Mouse (Mus musculus) megakaryocyte progenitor cell, adult 5-6 weeks (primary cell): ENCODE results near the gene Sh3glb1. TPM values are rescaled to one million over a fixed set of nuclear protein-coding genes. Genes with fewer than 3 reads are reported as not detected.

Experiments used
- ATAC-seq: replicated peaks from 2 replicates; pipeline ENCODE4 v1.8.0; 2016; ENCODE audit warnings: mild to moderate bottlenecking, moderate TSS enrichment, inconsistent platforms; ENCODE audit not compliant: poor library complexity
- total RNA-seq, 2 experiments: library from RNA; stranded (forward) in 1 of 2; stranded (reverse) in 1 of 2; fragments of 157-497, 149-512 nt in 1 of 2; fragments of 200-1000 nt in 1 of 2; gene quantifications; 2 replicates each; pipeline versions ENCODE4 v1.2.3 to v1.2.4; 2015 to 2017

The Sh3glb1 gene
- total RNA-seq, 2 experiments from 2014 or later, result 25.5 to 70.0 TPM

GRCm38 (mm10) chr3:144715901-144716300, 4.2 kb downstream of the Sh3glb1 start:
- no peak for ATAC-seq

- no peak for ATAC-seq
Measured at GRCm38 (mm10) chr3:144715033-144715432, 5.1 kb downstream of the Sh3glb1 start.

- ATAC-seq, result no peak
Measured at GRCm38 (mm10) chr3:144714606-144715005, 5.5 kb downstream of the Sh3glb1 start.

GRCm38 (mm10) chr3:144714126-144714525, 6.0 kb downstream of the Sh3glb1 start:
- ATAC-seq, result no peak

GRCm38 (mm10) chr3:144711607-144712206, 8.4 kb downstream of the Sh3glb1 start:
- ATAC-seq, result no peak

GRCm38 (mm10) chr3:144708612-144709011, 11.5 kb downstream of the Sh3glb1 start:
- ATAC-seq, result no peak

GRCm38 (mm10) chr3:144703959-144704358, 16.2 kb downstream of the Sh3glb1 start:
- peak; percentile 84 for ATAC-seq

GRCm38 (mm10) chr3:144698790-144699433, 21.2 kb downstream of the Sh3glb1 start:
- ATAC-seq, result no peak

- ATAC-seq, result peak; percentile 41
Measured at GRCm38 (mm10) chr3:144697942-144698341, 22.2 kb downstream of the Sh3glb1 start.

- peak; percentile 42 for ATAC-seq
Measured at GRCm38 (mm10) chr3:144697154-144697553, 23.0 kb downstream of the Sh3glb1 start.

GRCm38 (mm10) chr3:144694941-144695340, 25.2 kb downstream of the Sh3glb1 start:
- ATAC-seq, result no peak

GRCm38 (mm10) chr3:144694040-144694439, 26.1 kb downstream of the Sh3glb1 start:
- peak; percentile 28 for ATAC-seq

GRCm38 (mm10) chr3:144692052-144692451, 28.1 kb downstream of the Sh3glb1 start:
- ATAC-seq, result peak; percentile 63

- ATAC-seq, result peak; percentile 95
Measured at GRCm38 (mm10) chr3:144689236-144689635, 30.9 kb downstream of the Sh3glb1 start.

GRCm38 (mm10) chr3:144688284-144688683, 31.9 kb downstream of the Sh3glb1 start:
- ATAC-seq, result no peak

GRCm38 (mm10) chr3:144687618-144688017, 32.5 kb downstream of the Sh3glb1 start:
- no peak for ATAC-seq

- no peak for ATAC-seq
Measured at GRCm38 (mm10) chr3:144686146-144686545, 34.0 kb downstream of the Sh3glb1 start.

- peak; percentile 77 for ATAC-seq
Measured at GRCm38 (mm10) chr3:144683136-144683814, 36.9 kb downstream of the Sh3glb1 start.

GRCm38 (mm10) chr3:144681542-144681941, 38.6 kb downstream of the Sh3glb1 start:
- peak; percentile 35 for ATAC-seq

GRCm38 (mm10) chr3:144679701-144680159, 40.4 kb downstream of the Sh3glb1 start:
- ATAC-seq, result no peak

GRCm38 (mm10) chr3:144679137-144679536, 41.0 kb downstream of the Sh3glb1 start:
- no peak for ATAC-seq

GRCm38 (mm10) chr3:144677751-144678150, 42.4 kb downstream of the Sh3glb1 start:
- ATAC-seq, result no peak
